Mouse (Mus musculus): Measurements from ENCODE around the gene Arfrp1. TPM values are rescaled to one million over a fixed set of nuclear protein-coding genes. Genes with fewer than 3 reads are reported as not detected.

The Arfrp1 gene
- total and polyA plus RNA-seq, 3 experiments = 42.3 to 52.3 (median 50.7) TPM

DNA sequence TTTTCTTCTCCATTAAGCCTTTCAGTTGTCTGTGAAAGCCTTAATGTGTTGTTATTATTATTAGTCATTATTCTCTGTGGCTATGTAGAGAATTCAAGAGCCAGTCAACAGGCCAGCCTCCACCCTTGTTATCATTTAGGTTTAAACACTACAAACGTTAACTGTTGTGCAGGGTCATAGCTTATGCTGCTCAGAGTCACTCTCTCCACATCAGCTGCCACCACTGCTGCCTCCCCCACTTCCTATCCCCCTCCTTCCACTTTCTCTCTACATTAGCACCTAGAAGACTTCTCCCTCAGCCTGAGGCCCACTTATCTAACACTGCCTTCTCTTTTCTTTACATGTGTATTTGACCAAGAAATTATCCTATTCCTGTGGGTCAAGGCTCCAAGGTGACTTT lies 36.3 kb upstream of the Arfrp1 start:
- intact Hi-C loops (cut with DNase I) = no loop called here
- TF ChIP-seq CTCF (IDR thresholded peaks at IDR 0.05) = no peak
- Histone ChIP-seq H3K79me2 (replicated peaks; ENCODE audit: control insufficient read depth, insufficient read depth, low read length) (no peaks in the 10 kb centered on the region; the same call in none of the 2 replicates), H3K36me3 (ENCODE audit: control insufficient read depth, insufficient read depth, low read length) (no peaks in the 10 kb centered on the region), H3K4me1 (ENCODE audit: control insufficient read depth, insufficient read depth, low read length) (no peaks in the 10 kb centered on the region; the same call in 1 of the 2 replicates), H3K4me3 (no peak overlapping the region), H3K9ac (ENCODE audit: low read depth, low read length) (no peak overlapping the region), H3K27ac (no peak overlapping the region), H3K27me3 (ENCODE audit: control insufficient read depth, insufficient read depth, low read length) (no peaks in the 10 kb centered on the region)
- 15% methylated on average over 1 of the region's 1 CpGs for WGBS
- no peak for DNase-seq

DNA sequence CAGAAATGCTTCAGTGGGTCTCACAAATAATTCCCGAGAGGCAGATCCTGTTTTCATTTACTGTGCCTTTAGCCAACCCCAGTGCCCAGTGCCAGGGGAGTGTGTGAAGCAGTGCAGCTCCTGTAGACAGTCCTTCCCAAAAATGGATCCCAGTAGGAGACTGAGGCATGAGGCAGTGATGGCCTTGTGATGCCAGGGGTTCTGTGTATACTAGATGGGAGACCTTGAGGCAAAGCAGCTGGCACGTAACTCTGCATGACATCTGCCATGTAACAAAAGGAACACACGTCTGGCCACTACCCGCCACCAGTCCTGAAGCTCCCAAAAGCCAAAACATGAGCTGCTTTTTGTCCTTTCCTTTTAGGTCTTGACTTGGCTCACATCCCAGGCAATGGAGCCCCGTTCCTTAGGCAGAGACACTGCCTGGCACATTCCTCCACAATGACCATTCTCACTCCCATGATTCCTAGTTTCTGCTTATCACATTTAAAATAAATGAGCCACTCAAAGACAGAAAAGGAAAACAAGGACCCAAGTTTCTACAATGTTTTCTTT lies 32.1 kb upstream of the Arfrp1 start:
- H3K27me3 ChIP-seq (ENCODE audit: control insufficient read depth, insufficient read depth, low read length) = no peaks in the 10 kb centered on the region
- 39% methylated on average over 5 of the region's 5 CpGs for WGBS
- H3K36me3 ChIP-seq (ENCODE audit: control insufficient read depth, insufficient read depth, low read length) = no peaks in the 10 kb centered on the region
- no peak for DNase-seq
- no peak overlapping the region for H3K4me3 ChIP-seq
- H3K79me2 ChIP-seq (replicated peaks; ENCODE audit: control insufficient read depth, insufficient read depth, low read length) = no peaks in the 10 kb centered on the region
- no peak overlapping the region for H3K9ac ChIP-seq (ENCODE audit: low read depth, low read length)
- TF ChIP-seq EP300 (IDR thresholded peaks at IDR 0.05; ENCODE audit: insufficient read depth, low read depth, low read length) = no peak
- no peak for TF ChIP-seq POLR2A (IDR thresholded peaks at IDR 0.05; ENCODE audit: insufficient read depth, low read depth, low read length)
- TF ChIP-seq CTCF (IDR thresholded peaks at IDR 0.05) = no peak
- H3K4me1 ChIP-seq (ENCODE audit: control insufficient read depth, insufficient read depth, low read length) = no peaks in the 10 kb centered on the region; the same call in 1 of the 2 replicates
- H3K27ac ChIP-seq = no peak overlapping the region
- intact Hi-C loops (cut with DNase I) = no loop called here

DNA sequence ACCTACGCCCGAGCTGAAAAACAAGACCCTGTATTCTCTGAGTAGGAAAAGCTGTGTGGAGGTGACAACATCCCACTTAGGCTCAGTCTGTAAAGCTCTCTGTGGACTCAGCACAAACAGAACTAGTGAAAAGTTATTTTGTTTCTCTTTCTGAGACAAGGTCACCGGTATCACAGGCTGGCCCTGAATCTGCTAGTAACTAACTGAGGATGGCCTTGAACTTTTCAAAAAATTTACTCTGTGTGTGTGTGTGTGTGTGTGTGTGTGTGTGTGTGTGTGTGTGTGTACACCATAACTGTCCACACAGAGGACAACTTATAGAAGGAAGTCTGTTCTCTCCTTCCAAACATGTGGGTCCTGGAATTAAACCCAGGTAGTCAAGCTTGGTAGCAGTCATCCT lies 28.9 kb upstream of the Arfrp1 start:
- 89% methylated on average over 3 of the region's 3 CpGs for WGBS
- no peaks in the 10 kb centered on the region for H3K27me3 ChIP-seq (ENCODE audit: control insufficient read depth, insufficient read depth, low read length)
- no peak overlapping the region for H3K27ac ChIP-seq
- H3K36me3 ChIP-seq (ENCODE audit: control insufficient read depth, insufficient read depth, low read length) = no peaks in the 10 kb centered on the region
- H3K4me3 ChIP-seq = no peak overlapping the region
- no peaks in the 10 kb centered on the region for H3K79me2 ChIP-seq (replicated peaks; ENCODE audit: control insufficient read depth, insufficient read depth, low read length)
- no peak overlapping the region for H3K9ac ChIP-seq (ENCODE audit: low read depth, low read length)
- no peaks in the 10 kb centered on the region; the same call in 1 of the 2 replicates for H3K4me1 ChIP-seq (ENCODE audit: control insufficient read depth, insufficient read depth, low read length)
- intact Hi-C loops (cut with DNase I) = no loop called here
- TF ChIP-seq POLR2A (IDR thresholded peaks at IDR 0.05; ENCODE audit: insufficient read depth, low read depth, low read length) = no peak
- no peak for TF ChIP-seq CTCF (IDR thresholded peaks at IDR 0.05)
- no peak for TF ChIP-seq EP300 (IDR thresholded peaks at IDR 0.05; ENCODE audit: insufficient read depth, low read depth, low read length)
- DNase-seq = no peak

DNA sequence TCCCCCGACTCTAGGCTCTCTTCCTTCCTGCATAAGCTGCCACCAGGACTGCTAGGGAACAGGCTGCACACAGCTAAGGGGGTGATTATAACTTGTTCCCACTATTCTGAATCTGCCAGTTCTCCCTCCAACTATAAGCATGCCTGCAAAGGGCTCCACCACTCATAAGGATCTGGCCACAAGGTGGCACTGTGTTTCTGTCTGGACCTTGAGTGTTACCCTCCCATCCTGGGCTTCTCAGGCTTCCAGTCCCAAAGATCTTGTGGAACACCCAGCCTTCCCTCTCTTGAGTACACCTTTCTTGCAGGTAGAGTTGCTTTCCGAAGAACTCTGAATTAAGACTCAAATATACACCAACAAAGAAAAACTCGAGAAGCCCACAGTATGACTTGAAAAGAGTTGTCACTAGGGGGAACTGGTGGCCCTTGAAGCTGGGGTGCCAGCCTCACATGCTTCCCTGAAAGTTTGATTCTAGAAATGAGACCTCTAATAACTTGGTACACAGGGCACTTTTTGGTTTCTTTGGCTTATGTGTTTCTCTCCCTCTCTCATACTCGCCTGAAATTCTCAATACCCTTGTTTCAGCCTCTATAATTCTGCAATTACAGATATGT lies 27.5 kb upstream of the Arfrp1 start:
- Histone ChIP-seq H3K36me3 (ENCODE audit: control insufficient read depth, insufficient read depth, low read length) (no peaks in the 10 kb centered on the region), H3K4me3 (no peak overlapping the region), H3K4me1 (ENCODE audit: control insufficient read depth, insufficient read depth, low read length) (no peaks in the 10 kb centered on the region; the same call in 1 of the 2 replicates), H3K79me2 (replicated peaks; ENCODE audit: control insufficient read depth, insufficient read depth, low read length) (no peaks in the 10 kb centered on the region), H3K9ac (ENCODE audit: low read depth, low read length) (no peak overlapping the region), H3K27me3 (ENCODE audit: control insufficient read depth, insufficient read depth, low read length) (no peaks in the 10 kb centered on the region), H3K27ac (no peak overlapping the region)
- intact Hi-C loops (cut with DNase I) = loop anchor here (1.0 to 2.0 kb wide), 4 partner anchors 18 to 202 kb away; no protein-coding TSS in a partner anchor
- TF ChIP-seq POLR2A (IDR thresholded peaks at IDR 0.05; ENCODE audit: insufficient read depth, low read depth, low read length) (no peak), EP300 (IDR thresholded peaks at IDR 0.05; ENCODE audit: insufficient read depth, low read depth, low read length) (peak; percentile 92), CTCF (IDR thresholded peaks at IDR 0.05) (peak; percentile 92)
- peak; percentile 80 to 85 for DNase-seq
- 37% methylated on average over 4 of the region's 4 CpGs for WGBS

- Histone ChIP-seq H3K27me3 (ENCODE audit: control insufficient read depth, insufficient read depth, low read length) (no peaks in the 10 kb centered on the region), H3K79me2 (replicated peaks; ENCODE audit: control insufficient read depth, insufficient read depth, low read length) (no peaks in the 10 kb centered on the region), H3K4me3 (no peak overlapping the region), H3K9ac (ENCODE audit: low read depth, low read length) (no peak overlapping the region), H3K36me3 (ENCODE audit: control insufficient read depth, insufficient read depth, low read length) (no peaks in the 10 kb centered on the region), H3K27ac (no peak overlapping the region), H3K4me1 (ENCODE audit: control insufficient read depth, insufficient read depth, low read length) (no peaks in the 10 kb centered on the region)
- no peak for TF ChIP-seq POLR2A (IDR thresholded peaks at IDR 0.05; ENCODE audit: insufficient read depth, low read depth, low read length)
- TF ChIP-seq EP300 (IDR thresholded peaks at IDR 0.05; ENCODE audit: insufficient read depth, low read depth, low read length) = no peak
- TF ChIP-seq CTCF (IDR thresholded peaks at IDR 0.05) = no peak
- intact Hi-C loops (cut with DNase I) = no loop called here
- no peak for DNase-seq
- WGBS = 51% methylated on average over 2 of the region's 2 CpGs
These were observed 26.3 kb upstream of the Arfrp1 start for GRCm38 (mm10) chr2:181391541-181391940.

- Histone ChIP-seq H3K79me2 (replicated peaks; ENCODE audit: control insufficient read depth, insufficient read depth, low read length) (no peaks in the 10 kb centered on the region), H3K9ac (ENCODE audit: low read depth, low read length) (no peak overlapping the region), H3K36me3 (ENCODE audit: control insufficient read depth, insufficient read depth, low read length) (no peaks in the 10 kb centered on the region), H3K27ac (no peak overlapping the region), H3K4me3 (no peak overlapping the region), H3K27me3 (ENCODE audit: control insufficient read depth, insufficient read depth, low read length) (no peaks in the 10 kb centered on the region), H3K4me1 (ENCODE audit: control insufficient read depth, insufficient read depth, low read length) (peaks cover 2% of the 10 kb centered on the region; the same call in 1 of the 2 replicates)
- TF ChIP-seq EP300 (IDR thresholded peaks at IDR 0.05; ENCODE audit: insufficient read depth, low read depth, low read length) (no peak), CTCF (IDR thresholded peaks at IDR 0.05) (no peak), POLR2A (IDR thresholded peaks at IDR 0.05; ENCODE audit: insufficient read depth, low read depth, low read length) (no peak)
- no peak for DNase-seq
- WGBS = 91% methylated on average over 15 of the region's 15 CpGs
- intact Hi-C loops (cut with DNase I) = no loop called here
These were observed 25.8 kb upstream of the Arfrp1 start for GRCm38 (mm10) chr2:181391022-181391421.

Measured in heart, adult 2 months (tissue).